19 mouse cellular contexts compared by ENCODE assay signal in genomic region chr10:66925553-66926127, GRCm38 (mm10).
DNase-seq lines count a peak whose midpoint lies in the region; TF ChIP-seq lines count a peak whose summit lies in the region.
"Had no signal": no experiment of that assay in that cellular context is flagged by ENCODE, and none has a peak within 500 bp of the region (broad histone marks: within the 10 kb centered on the region; RNA-seq: fewer than 3 reads in every experiment).

No protein-coding gene starts in this region.

- no peak overlapping the region for H3K4me3 ChIP-seq in heart, adult 2 months
- H3K4me3 ChIP-seq in testis, adult 2 months (ENCODE audit: control insufficient read depth, low read depth, low read length) = peak overlapping the region; percentile 34
- H3K4me3 ChIP-seq: embryonic facial prominence, embryonic 13.5 days; forebrain, embryonic 12.5 days; hindbrain, embryonic 10.5 days; intestine, embryonic 15.5 days had no signal

- intact Hi-C loops in heart, adult 2 months (cut with DNase I) = no loop called here

- H3K9ac ChIP-seq in heart, adult 2 months (ENCODE audit: low read depth, low read length) = no peak overlapping the region
- H3K9ac ChIP-seq: embryonic facial prominence, embryonic 13.5 days; forebrain, embryonic 12.5 days; hindbrain, embryonic 14.5 days; intestine, embryonic 15.5 days had no signal

- WGBS in heart, adult 2 months = 47% methylated on average over 6 of the region's 6 CpGs

- no peaks in the 10 kb centered on the region; the same call in none of the 2 replicates for H3K36me3 ChIP-seq in heart, adult 2 months (ENCODE audit: control insufficient read depth, insufficient read depth, low read length)
- no peaks in the 10 kb centered on the region for H3K36me3 ChIP-seq in testis, adult 2 months (ENCODE audit: control insufficient read depth, insufficient read depth, low read length)
- H3K36me3 ChIP-seq: embryonic facial prominence, embryonic 13.5 days; forebrain, embryonic 12.5 days; hindbrain, embryonic 10.5 days; intestine, embryonic 15.5 days had no signal

- peak; percentile 80 for DNase-seq in heart, adult 11 months
- DNase-seq in heart, adult 2 months = no peak
- DNase-seq in testis, postnatal 14 days (ENCODE audit: low spot score) = no peak
- peak; percentile 63 for DNase-seq in NIH3T3 (ENCODE audit: low read depth)
- no peak for DNase-seq in spleen, postnatal 36 days (ENCODE audit: low spot score in 2 of 2)
- DNase-seq in kidney, adult 9 months = no peak
- DNase-seq: adrenal gland, adult 2 months; adrenal gland, postnatal 25 days; cerebellum, adult 18-20 months; cerebellum, adult 9-11 months; cerebellum, postnatal 36 days; gastrocnemius, postnatal 25 days; heart, postnatal 14 days had no signal

- H3K27ac ChIP-seq in heart, adult 2 months = no peak overlapping the region
- no peak overlapping the region for H3K27ac ChIP-seq in testis, adult 2 months (ENCODE audit: control insufficient read depth, insufficient read depth, low read depth, low read length)
- H3K27ac ChIP-seq: embryonic facial prominence, embryonic 13.5 days; forebrain, embryonic 12.5 days; hindbrain, embryonic 10.5 days; hindbrain, embryonic 14.5 days; intestine, embryonic 15.5 days had no signal

- H3K79me2 ChIP-seq in heart, adult 2 months (replicated peaks; ENCODE audit: control insufficient read depth, insufficient read depth, low read length) = no peaks in the 10 kb centered on the region

- no peak for TF ChIP-seq EP300 in heart, adult 2 months (IDR thresholded peaks at IDR 0.05; ENCODE audit: insufficient read depth, low read depth, low read length)

- no peak for TF ChIP-seq CTCF in heart, adult 2 months (IDR thresholded peaks at IDR 0.05)
- TF ChIP-seq CTCF in testis, adult 2 months (IDR thresholded peaks at IDR 0.05; ENCODE audit: control insufficient read depth, insufficient read depth, insufficient replicate concordance, low read depth, low read length) = no peak

- H3K4me1 ChIP-seq in heart, adult 2 months (ENCODE audit: control insufficient read depth, insufficient read depth, low read length) = peaks cover 15% of the 10 kb centered on the region
- peaks cover 10% of the 10 kb centered on the region for H3K4me1 ChIP-seq in testis, adult 2 months (ENCODE audit: control insufficient read depth, insufficient read depth, low read length)

- TF ChIP-seq POLR2A in heart, adult 2 months (IDR thresholded peaks at IDR 0.05; ENCODE audit: insufficient read depth, low read depth, low read length) = no peak
- no peak for TF ChIP-seq POLR2A in testis, adult 2 months (IDR thresholded peaks at IDR 0.05; ENCODE audit: control insufficient read depth, low read depth, low read length)

- no peaks in the 10 kb centered on the region for H3K27me3 ChIP-seq in heart, adult 2 months (ENCODE audit: control insufficient read depth, insufficient read depth, low read length)
- H3K27me3 ChIP-seq in testis, adult 2 months (ENCODE audit: control insufficient read depth, insufficient read depth, low read length) = no peaks in the 10 kb centered on the region
- H3K27me3 ChIP-seq: embryonic facial prominence, embryonic 13.5 days; forebrain, embryonic 12.5 days; intestine, embryonic 15.5 days had no signal

Comparison
In these comparisons a context has a peak if more than half of its experiments do, and no peak if none do; other contexts are left out.
1. DNase-seq: peak in heart, adult 11 months (single experiment) and NIH3T3 (single experiment); none in heart, adult 2 months (0 of 2), testis, postnatal 14 days (single experiment), spleen, postnatal 36 days (0 of 2) and kidney, adult 9 months (single experiment).